Mouse (Mus musculus): ENCODE measurements around the gene Htr5a.

- no peak for TF ChIP-seq CTCF (conservative IDR thresholded peaks at IDR 0.05; ENCODE audit: insufficient read depth, insufficient read length, low read depth, low read length)
- TF ChIP-seq POLR2A (IDR thresholded peaks at IDR 0.05; ENCODE audit: low read depth, low read length), result no peak
Observed at GRCm38 (mm10) chr5:27900186-27900585, 58.2 kb downstream of the Htr5a start.
